Mouse (Mus musculus) heart, embryonic 11.5 days (tissue): ENCODE measurements around the gene Acot12. TPM values are rescaled to one million over a fixed set of nuclear protein-coding genes. Genes with fewer than 3 reads are reported as not detected.
"Not testable (repeated sequence)": the region's sequence is repeated elsewhere in the genome, so short reads cannot be mapped to it uniquely, and the experiment has no call there.

Experiments
- ATAC-seq: fragments of 200-750 bp; cut with Nextera tagmentation; replicated peaks from 2 replicates; pipeline ENCODE4 v1.8.0; 2017; ENCODE audit warnings: moderate library complexity; ENCODE audit not compliant: insufficient number of reproducible peaks, low FRiP score, low TSS enrichment
- H3K27ac ChIP-seq: fragments of 300-500 bp; sonication (generic); 2 replicates; pipeline ENCODE4 v1.5.1; 2014; ENCODE audit warnings: mild to moderate bottlenecking, low read depth, low read length
- H3K27me3 ChIP-seq: fragments of 300-500 bp; sonication (generic); 2 replicates; pipeline ENCODE4 v1.6.1; 2014; ENCODE audit warnings: mild to moderate bottlenecking, low read length, mixed read lengths; ENCODE audit not compliant: control insufficient read depth, insufficient read depth
- H3K36me3 ChIP-seq: fragments of 300-500 bp; sonication (generic); 2 replicates; pipeline ENCODE4 v1.6.1; 2014; ENCODE audit warnings: mild to moderate bottlenecking, low read length, moderate library complexity, mixed read lengths; ENCODE audit not compliant: control insufficient read depth, insufficient read depth
- H3K4me1 ChIP-seq: fragments of 300-500 bp; sonication (generic); 2 replicates; pipeline ENCODE4 v1.6.1; 2014; ENCODE audit warnings: low read length; ENCODE audit not compliant: control insufficient read depth, insufficient read depth
- H3K4me2 ChIP-seq: fragments of 300-500 bp; sonication (generic); 2 replicates; pipeline ENCODE4 v1.6.1; 2014; ENCODE audit warnings: mild to moderate bottlenecking, moderate library complexity
- H3K4me3 ChIP-seq: fragments of 300-500 bp; sonication (generic); 2 replicates; pipeline ENCODE4 v1.5.1; 2014; ENCODE audit warnings: low read depth, low read length
- H3K9ac ChIP-seq: fragments of 300-500 bp; sonication (generic); 2 replicates; pipeline ENCODE4 v1.6.1; 2014; ENCODE audit warnings: mild to moderate bottlenecking, low read depth, low read length, moderate library complexity
- H3K9me3 ChIP-seq: fragments of 300-500 bp; sonication (generic); replicated peaks from 2 replicates; pipeline ENCODE4 v1.6.1; 2016; ENCODE audit warnings: low read length; ENCODE audit not compliant: control insufficient read depth
- WGBS: fragments of 180-500 bp; shearing (Covaris S2); extraction: QIAGEN DNeasy Blood & Tissue Kit; methylation state at CpG from one replicate; pipeline ENCODE4 v1.1.7; 2014; ENCODE audit not compliant: insufficient replicate concordance; 5-methylcytosine and 5-hydroxymethylcytosine counted together
- polyA plus RNA-seq: library from polyadenylated mRNA; unstranded; fragments of >200 nt; fragmentation: Nextera tagmentation; extraction: Ambion mirVana; gene quantifications from 2 replicates; pipeline ENCODE4 v1.2.1, GENCODE M21; 2014

Acot12 gene
- polyA plus RNA-seq, 1 experiment from 2014 or later: not detected

GRCm38 (mm10) chr13:91763654-91764053 is 22.3 kb downstream of the Acot12 start:
- not testable (repeated sequence) for H3K4me1 ChIP-seq, H3K9ac ChIP-seq, H3K9me3 ChIP-seq, H3K27me3 ChIP-seq, H3K36me3 ChIP-seq, H3K27ac ChIP-seq, H3K4me2 ChIP-seq, H3K4me3 ChIP-seq, ATAC-seq
- 82% methylated on average over 3 of the region's 3 CpGs for WGBS

- Histone ChIP-seq H3K4me3 (no peak overlapping the region), H3K27me3 (no peaks in the 10 kb centered on the region), H3K4me1 (no peaks in the 10 kb centered on the region), H3K9ac (no peak overlapping the region), H3K36me3 (no peaks in the 10 kb centered on the region), H3K9me3 (no peaks in the 10 kb centered on the region), H3K4me2 (no peak overlapping the region), H3K27ac (no peak overlapping the region)
- WGBS: 86% methylated on average over 4 of the region's 4 CpGs
- no peak for ATAC-seq
Measured at GRCm38 (mm10) chr13:91765627-91766026, 24.3 kb downstream of the Acot12 start.

GRCm38 (mm10) chr13:91768683-91769651 is 27.7 kb downstream of the Acot12 start:
- H3K36me3 ChIP-seq: no peaks in the 10 kb centered on the region
- H3K4me2 ChIP-seq: no peak overlapping the region
- WGBS: 66% methylated on average over 9 of the region's 9 CpGs
- no peaks in the 10 kb centered on the region for H3K9me3 ChIP-seq
- H3K4me1 ChIP-seq: no peaks in the 10 kb centered on the region
- ATAC-seq: no peak
- no peak overlapping the region for H3K4me3 ChIP-seq
- no peak overlapping the region for H3K27ac ChIP-seq
- H3K9ac ChIP-seq: no peak overlapping the region
- H3K27me3 ChIP-seq: no peaks in the 10 kb centered on the region

GRCm38 (mm10) chr13:91778092-91778491 is 36.8 kb downstream of the Acot12 start:
- no peak overlapping the region for H3K4me2 ChIP-seq
- H3K27ac ChIP-seq: no peak overlapping the region
- H3K36me3 ChIP-seq: no peaks in the 10 kb centered on the region
- H3K4me1 ChIP-seq: no peaks in the 10 kb centered on the region
- 92% methylated on average over 5 of the region's 5 CpGs for WGBS
- H3K9ac ChIP-seq: no peak overlapping the region
- no peak for ATAC-seq
- no peak overlapping the region for H3K4me3 ChIP-seq
- no peaks in the 10 kb centered on the region for H3K27me3 ChIP-seq
- no peaks in the 10 kb centered on the region for H3K9me3 ChIP-seq

- H3K4me3 ChIP-seq: no peak overlapping the region
- H3K27me3 ChIP-seq: no peaks in the 10 kb centered on the region
- no peak for ATAC-seq
- no peak overlapping the region for H3K27ac ChIP-seq
- no peaks in the 10 kb centered on the region for H3K4me1 ChIP-seq
- no peak overlapping the region for H3K4me2 ChIP-seq
- H3K9me3 ChIP-seq: no peaks in the 10 kb centered on the region
- H3K36me3 ChIP-seq: no peaks in the 10 kb centered on the region
- no peak overlapping the region for H3K9ac ChIP-seq
Measured at GRCm38 (mm10) chr13:91779892-91780291, 38.6 kb downstream of the Acot12 start.

- Histone ChIP-seq H3K9ac (no peak overlapping the region), H3K36me3 (peaks cover 6% of the 10 kb centered on the region; the same call in 1 of the 2 replicates), H3K9me3 (no peaks in the 10 kb centered on the region), H3K27me3 (no peaks in the 10 kb centered on the region), H3K4me1 (no peaks in the 10 kb centered on the region), H3K27ac (no peak overlapping the region), H3K4me2 (no peak overlapping the region), H3K4me3 (no peak overlapping the region)
- 82% methylated on average over 1 of the region's 1 CpGs for WGBS
- no peak for ATAC-seq
Measured at GRCm38 (mm10) chr13:91792035-91792434, 50.7 kb downstream of the Acot12 start.

GRCm38 (mm10) chr13:91794926-91795436 is 53.7 kb downstream of the Acot12 start:
- H3K27ac ChIP-seq: no peak overlapping the region
- no peaks in the 10 kb centered on the region for H3K27me3 ChIP-seq
- no peaks in the 10 kb centered on the region for H3K9me3 ChIP-seq
- H3K4me3 ChIP-seq: no peak overlapping the region
- 93% methylated on average over 13 of the region's 13 CpGs for WGBS
- peaks cover 11% of the 10 kb centered on the region; the same call in 1 of the 2 replicates for H3K36me3 ChIP-seq
- H3K9ac ChIP-seq: no peak overlapping the region
- ATAC-seq: no peak
- no peaks in the 10 kb centered on the region for H3K4me1 ChIP-seq
- H3K4me2 ChIP-seq: no peak overlapping the region

- H3K9me3 ChIP-seq: no peaks in the 10 kb centered on the region
- no peaks in the 10 kb centered on the region for H3K27me3 ChIP-seq
- no peak for ATAC-seq
- H3K4me3 ChIP-seq: no peak overlapping the region
- 89% methylated on average over 10 of the region's 10 CpGs for WGBS
- H3K4me2 ChIP-seq: no peak overlapping the region
- no peak overlapping the region for H3K9ac ChIP-seq
- H3K27ac ChIP-seq: no peak overlapping the region
- peaks cover 13% of the 10 kb centered on the region; the same call in 1 of the 2 replicates for H3K36me3 ChIP-seq
- no peaks in the 10 kb centered on the region for H3K4me1 ChIP-seq
Measured at GRCm38 (mm10) chr13:91795593-91795992, 54.3 kb downstream of the Acot12 start.
